ENCODE assay signal across 8 mouse cellular contexts in the genomic region with DNA sequence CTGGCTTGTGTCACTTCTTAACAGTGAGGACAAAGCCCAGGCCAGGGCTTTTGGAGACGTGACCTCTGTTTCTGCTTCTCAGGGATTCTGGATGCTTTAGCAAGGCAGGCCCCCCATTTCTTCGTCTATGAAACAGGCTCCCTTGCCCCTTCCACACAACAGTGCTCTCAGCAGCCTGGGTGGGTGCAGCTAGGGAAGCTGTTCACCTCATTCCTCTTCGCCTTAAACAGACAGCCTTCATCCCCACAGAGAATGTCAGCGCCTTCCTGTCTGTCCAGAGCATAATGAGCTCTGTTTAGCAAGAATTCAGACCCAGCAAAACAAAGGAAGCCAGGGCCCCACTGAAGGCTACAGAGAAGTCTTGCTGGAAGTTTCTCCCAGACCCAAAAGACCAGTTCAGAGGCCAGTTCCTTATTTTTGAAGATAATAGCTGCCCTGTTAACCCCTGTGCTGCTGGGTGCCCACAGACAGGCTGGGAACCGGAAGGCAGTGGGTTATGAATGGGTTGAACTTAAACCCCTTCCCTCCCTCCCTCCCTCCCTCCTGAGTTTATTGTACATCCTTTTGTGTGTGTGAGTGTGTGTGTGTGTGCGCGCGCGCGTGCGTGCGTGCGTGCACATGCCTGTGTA. TPM values are rescaled to one million over a fixed set of nuclear protein-coding genes. Genes with fewer than 3 reads are reported as not detected.
DNase-seq lines count a peak whose midpoint lies in the region; ATAC-seq and TF ChIP-seq lines count a peak whose summit lies in the region.

No protein-coding gene starts in this region.

- peak; percentile 46 for DNase-seq in adrenal gland, postnatal 14 days
- DNase-seq in adrenal gland, postnatal 10 days, result no peak
- peak; percentile 55 for DNase-seq in embryo, embryonic 11 days
- DNase-seq in heart, postnatal 0 days (ENCODE audit: low spot score), result peak; percentile 45
- DNase-seq in cerebellum, adult 8-10 months, result no peak
- no peak for DNase-seq in layer of hippocampus, adult 18-20 months (ENCODE audit: low spot score in 2 of 2)

- peak overlapping the region; percentile 94 for H3K27ac ChIP-seq in heart, postnatal 0 days (ENCODE audit: low read depth)
- peak overlapping the region; percentile 45 for H3K27ac ChIP-seq in limb, embryonic 13.5 days
- H3K27ac ChIP-seq in midbrain, embryonic 16.5 days (ENCODE audit: low read length), result peak overlapping the region; percentile 36; the same call in 1 of the 2 replicates

- no peak for TF ChIP-seq CTCF in heart, postnatal 0 days (IDR thresholded peaks at IDR 0.05; ENCODE audit: low read depth)

- H3K9me3 ChIP-seq in heart, postnatal 0 days (replicated peaks; ENCODE audit: control insufficient read depth, low read length), result no peaks in the 10 kb centered on the region
- no peaks in the 10 kb centered on the region for H3K9me3 ChIP-seq in limb, embryonic 13.5 days
- H3K9me3 ChIP-seq in midbrain, embryonic 16.5 days (replicated peaks; ENCODE audit: control insufficient read depth, low read length, poor library complexity, severe bottlenecking), result no peaks in the 10 kb centered on the region

- H3K4me1 ChIP-seq in heart, postnatal 0 days (ENCODE audit: control insufficient read depth, insufficient read depth), result peaks cover 22% of the 10 kb centered on the region
- H3K4me1 ChIP-seq in limb, embryonic 13.5 days, result peaks cover 34% of the 10 kb centered on the region
- H3K4me1 ChIP-seq in midbrain, embryonic 16.5 days (ENCODE audit: control insufficient read depth, insufficient read depth, low read length), result peaks cover 6% of the 10 kb centered on the region

- H3K4me2 ChIP-seq in heart, postnatal 0 days (ENCODE audit: low read depth, low read length), result no peak overlapping the region
- no peak overlapping the region for H3K4me2 ChIP-seq in limb, embryonic 13.5 days (replicated peaks)
- H3K4me2 ChIP-seq in midbrain, embryonic 16.5 days (ENCODE audit: low read length), result no peak overlapping the region

- peaks cover 6% of the 10 kb centered on the region for H3K36me3 ChIP-seq in heart, postnatal 0 days (replicated peaks; ENCODE audit: control insufficient read depth, insufficient read depth, low read length)
- no peaks in the 10 kb centered on the region for H3K36me3 ChIP-seq in limb, embryonic 13.5 days
- H3K36me3 ChIP-seq in midbrain, embryonic 16.5 days (ENCODE audit: control insufficient read depth, insufficient read depth, low read length), result no peaks in the 10 kb centered on the region

- H3K27me3 ChIP-seq in heart, postnatal 0 days (ENCODE audit: control insufficient read depth, insufficient read depth, low read length), result no peaks in the 10 kb centered on the region
- H3K27me3 ChIP-seq in limb, embryonic 13.5 days, result no peaks in the 10 kb centered on the region
- H3K27me3 ChIP-seq in midbrain, embryonic 16.5 days (ENCODE audit: control insufficient read depth, insufficient read depth, low read depth, low read length), result no peaks in the 10 kb centered on the region

- TF ChIP-seq EP300 in heart, postnatal 0 days (IDR thresholded peaks at IDR 0.05; ENCODE audit: low read depth), result no peak

- no peak overlapping the region for H3K9ac ChIP-seq in heart, postnatal 0 days (replicated peaks; ENCODE audit: low read depth, low read length)
- no peak overlapping the region for H3K9ac ChIP-seq in limb, embryonic 13.5 days
- no peak overlapping the region for H3K9ac ChIP-seq in midbrain, embryonic 16.5 days (ENCODE audit: low read depth, low read length)

- ATAC-seq in heart, postnatal 0 days (ENCODE audit: insufficient read depth, low read depth), result 0 out of 2 replicates have a peak, but pooled peaks have one; percentile 10
- ATAC-seq in limb, embryonic 13.5 days (ENCODE audit: low FRiP score, low read depth), result no peak
- ATAC-seq in midbrain, embryonic 16.5 days, result no peak

- no peak overlapping the region for H3K4me3 ChIP-seq in heart, postnatal 0 days (ENCODE audit: low read depth, low read length)
- no peak overlapping the region for H3K4me3 ChIP-seq in limb, embryonic 13.5 days
- no peak overlapping the region for H3K4me3 ChIP-seq in midbrain, embryonic 16.5 days (ENCODE audit: low read depth, low read length)

- WGBS in heart, postnatal 0 days, result 75% methylated on average over 13 of the region's 13 CpGs
- WGBS in limb, embryonic 13.5 days, result 79% methylated on average over 13 of the region's 13 CpGs
- WGBS in midbrain, embryonic 16.5 days, result 48% methylated on average over 13 of the region's 13 CpGs

RNA-seq across cellular contexts. Expression of a gene that starts 47.3 kb away (rescaled TPM):
- total RNA-seq in adrenal gland, postnatal 14 days (2021), result 40.4 and 44.8 TPM in 2 replicates
- 10 to 100 TPM; 38.4 to 40.0 TPM for total RNA-seq in adrenal gland, postnatal 10 days (2021)
- 23.7 and 37.4 TPM in 2 replicates for total RNA-seq in heart, postnatal 0 days (2014; rRNA removed; ENCODE audit: low replicate concordance)
- polyA plus RNA-seq in heart, postnatal 0 days (2015; fragmentation: Nextera tagmentation; extraction: Ambion mirVana), result 14.0 and 14.5 TPM in 2 replicates
- 7.5 and 8.2 TPM in 2 replicates for polyA plus RNA-seq in limb, embryonic 13.5 days (2015; fragmentation: Nextera tagmentation; extraction: Ambion mirVana)
- 35.9 and 37.5 TPM in 2 replicates for polyA plus RNA-seq in midbrain, embryonic 16.5 days (2015; fragmentation: Nextera tagmentation; extraction: Ambion mirVana)
- 100 to 1,000 TPM; 146 to 158 TPM for total RNA-seq in layer of hippocampus, adult 18-20 months (2021)

Comparison
In these comparisons a context has a peak if more than half of its experiments do, and no peak if none do; other contexts are left out.
1. DNase-seq: peak in adrenal gland, postnatal 14 days (single experiment), embryo, embryonic 11 days (single experiment) and heart, postnatal 0 days (single experiment); none in adrenal gland, postnatal 10 days (single experiment), cerebellum, adult 8-10 months (single experiment) and layer of hippocampus, adult 18-20 months (0 of 2).
2. H3K27ac ChIP-seq: peak in every context shown above with its lines; median percentile 94 in heart, postnatal 0 days; 45 in limb, embryonic 13.5 days; 36 in midbrain, embryonic 16.5 days.